7 mouse cellular contexts compared by ENCODE assay signal in the genomic region with DNA sequence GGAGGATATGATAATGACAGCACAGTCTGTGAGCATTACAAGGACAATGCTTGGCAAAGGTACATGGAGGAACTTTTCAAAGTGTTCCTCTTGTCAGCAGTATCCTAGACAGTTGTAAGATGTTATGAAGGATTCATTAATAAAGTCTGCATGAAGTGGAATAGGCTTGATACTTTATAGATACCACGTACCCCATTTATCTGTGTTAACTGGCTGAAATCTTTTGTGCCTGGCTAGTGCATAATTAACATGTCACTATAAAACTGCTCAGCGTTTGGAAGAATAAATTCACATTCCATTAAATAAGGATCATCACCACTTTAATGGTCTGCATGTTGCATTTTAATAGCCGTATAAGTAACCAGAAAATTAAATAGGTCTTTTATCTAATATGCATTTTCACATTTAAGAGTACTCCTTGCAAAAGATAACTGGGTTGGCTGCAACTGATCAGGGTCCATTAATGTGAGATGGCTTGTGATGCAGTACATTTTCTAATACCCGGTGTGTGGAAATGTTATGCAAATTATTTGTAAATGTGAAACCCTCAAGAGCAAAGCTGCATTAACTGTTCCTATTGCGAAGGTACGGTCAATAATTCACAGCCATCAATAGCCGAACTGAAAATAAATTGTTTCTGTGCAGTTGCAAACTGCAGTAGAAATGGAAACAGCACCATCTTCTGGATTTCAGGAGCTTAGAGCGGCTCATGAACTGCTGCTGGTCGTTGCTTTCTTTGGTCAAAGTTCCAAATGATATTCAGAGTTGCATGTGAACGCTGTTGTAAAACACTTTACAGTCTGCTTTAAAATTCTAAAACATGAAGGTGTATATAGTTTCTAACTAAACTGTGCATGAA.
A peak's percentile ranks its signal among the peaks of the same experiment; 100 is the strongest.
DNase-seq lines count a peak whose midpoint lies in the region; ATAC-seq and TF ChIP-seq lines count a peak whose summit lies in the region.

No protein-coding gene starts in this region.

- no peak overlapping the region for H3K9ac ChIP-seq in liver, adult 2 months (ENCODE audit: low read depth, low read length)
- no peak overlapping the region for H3K9ac ChIP-seq in liver, embryonic 11.5 days (ENCODE audit: low read depth, low read length)
- H3K9ac ChIP-seq in forebrain, embryonic 12.5 days, result no peak overlapping the region
- H3K9ac ChIP-seq in kidney, embryonic 14.5 days (ENCODE audit: low read depth, low read length), result no peak overlapping the region

- no peak overlapping the region for H3K27ac ChIP-seq in liver, adult 2 months (replicated peaks; ENCODE audit: insufficient read depth, low read depth, low read length)
- H3K27ac ChIP-seq in liver, embryonic 11.5 days (ENCODE audit: low read depth, low read length), result no peak overlapping the region
- H3K27ac ChIP-seq in forebrain, embryonic 12.5 days, result no peak overlapping the region
- no peak overlapping the region for H3K27ac ChIP-seq in kidney, embryonic 14.5 days (ENCODE audit: low read depth, low read length)

- no peak for TF ChIP-seq CTCF in liver, adult 2 months (IDR thresholded peaks at IDR 0.05; ENCODE audit: low read depth, low read length)

- H3K79me2 ChIP-seq in liver, adult 2 months (ENCODE audit: control insufficient read depth, insufficient read depth, low read length), result no peaks in the 10 kb centered on the region

- TF ChIP-seq POLR2A in liver, adult 2 months (IDR thresholded peaks at IDR 0.05; ENCODE audit: extremely low read depth, insufficient read depth, low read length), result no peak

- DNase-seq in liver, adult 2 months (ENCODE audit: extremely low read depth, low read depth, low spot score), result peak; percentile 7
- no peak for DNase-seq in liver, embryonic 11.5 days (ENCODE audit: low spot score)
- peak; percentile 21 to 33 for DNase-seq in layer of hippocampus, postnatal 10 days (ENCODE audit: low spot score in 2 of 2)
- peak; percentile 14 for DNase-seq in retina, postnatal 7 days (ENCODE audit: low read depth, low spot score)

- H3K4me1 ChIP-seq in liver, adult 2 months (ENCODE audit: control insufficient read depth, insufficient read depth, low read length), result no peaks in the 10 kb centered on the region
- H3K4me1 ChIP-seq in liver, embryonic 11.5 days (replicated peaks; ENCODE audit: control insufficient read depth, insufficient read depth, low read length), result no peaks in the 10 kb centered on the region
- H3K4me1 ChIP-seq in forebrain, embryonic 12.5 days, result no peaks in the 10 kb centered on the region
- no peaks in the 10 kb centered on the region for H3K4me1 ChIP-seq in kidney, embryonic 14.5 days (ENCODE audit: control insufficient read depth, insufficient read depth, low read length)

- H3K27me3 ChIP-seq in liver, adult 2 months (ENCODE audit: control insufficient read depth, insufficient read depth, low read length), result no peaks in the 10 kb centered on the region
- no peaks in the 10 kb centered on the region for H3K27me3 ChIP-seq in liver, embryonic 11.5 days (replicated peaks; ENCODE audit: control insufficient read depth, insufficient read depth, low read length)
- no peaks in the 10 kb centered on the region for H3K27me3 ChIP-seq in forebrain, embryonic 12.5 days
- H3K27me3 ChIP-seq in kidney, embryonic 14.5 days (ENCODE audit: control insufficient read depth, insufficient read depth, low read length), result no peaks in the 10 kb centered on the region

- ATAC-seq in liver, embryonic 11.5 days (replicated peaks; ENCODE audit: low FRiP score), result no peak
- ATAC-seq in forebrain, embryonic 12.5 days (ENCODE audit: low FRiP score), result peak; percentile 44; the same call in 1 of the 2 replicates
- no peak for ATAC-seq in erythroblast, adult 5-6 weeks (replicated peaks; ENCODE audit: low FRiP score, poor library complexity, severe bottlenecking)
- no peak for ATAC-seq in kidney, embryonic 14.5 days (ENCODE audit: low FRiP score, low TSS enrichment)

- no peaks in the 10 kb centered on the region for H3K9me3 ChIP-seq in liver, embryonic 11.5 days (ENCODE audit: control insufficient read depth, low read length)
- H3K9me3 ChIP-seq in forebrain, embryonic 12.5 days, result no peaks in the 10 kb centered on the region
- no peaks in the 10 kb centered on the region for H3K9me3 ChIP-seq in kidney, embryonic 14.5 days (ENCODE audit: control insufficient read depth, low read length)

- H3K36me3 ChIP-seq in liver, adult 2 months (ENCODE audit: control insufficient read depth, insufficient read depth, low read length), result no peaks in the 10 kb centered on the region
- H3K36me3 ChIP-seq in liver, embryonic 11.5 days (ENCODE audit: control insufficient read depth, insufficient read depth, low read length), result no peaks in the 10 kb centered on the region
- no peaks in the 10 kb centered on the region for H3K36me3 ChIP-seq in forebrain, embryonic 12.5 days (replicated peaks)
- no peaks in the 10 kb centered on the region for H3K36me3 ChIP-seq in kidney, embryonic 14.5 days (ENCODE audit: control insufficient read depth, insufficient read depth, low read length)

- no peak overlapping the region for H3K4me2 ChIP-seq in liver, embryonic 11.5 days
- no peak overlapping the region for H3K4me2 ChIP-seq in forebrain, embryonic 12.5 days
- H3K4me2 ChIP-seq in kidney, embryonic 14.5 days (replicated peaks; ENCODE audit: low read depth, low read length), result no peak overlapping the region; the same call in 1 of the 2 replicates

- H3K4me3 ChIP-seq in liver, adult 2 months (ENCODE audit: insufficient read depth, low read depth, low read length), result no peak overlapping the region
- no peak overlapping the region for H3K4me3 ChIP-seq in liver, embryonic 11.5 days (ENCODE audit: low read depth, low read length)
- H3K4me3 ChIP-seq in forebrain, embryonic 12.5 days (replicated peaks), result no peak overlapping the region
- no peak overlapping the region for H3K4me3 ChIP-seq in kidney, embryonic 14.5 days (ENCODE audit: low read length)

- WGBS in liver, adult 2 months, result 47% methylated on average over 10 of the region's 10 CpGs
- 57% methylated on average over 10 of the region's 10 CpGs for WGBS in liver, embryonic 11.5 days
- 53% methylated on average over 10 of the region's 10 CpGs for WGBS in forebrain, embryonic 12.5 days
- 57% methylated on average over 10 of the region's 10 CpGs for WGBS in kidney, embryonic 14.5 days
